Mouse (Mus musculus): ENCODE measurements at regions not wholly inside any gene's neighbourhood (a gene's known extent, or its start where the extent isn't known, plus 50 kb on each side); places are given as distances from the start of the nearest gene placed in this dataset.
A peak's percentile ranks its signal among the peaks of the same experiment; 100 is the strongest.

GRCm38 (mm10) chr17:67514387-67515241 is 117.9 kb downstream of the Lrrc30 start:
- no peaks in the 10 kb centered on the region for H3K4me1 ChIP-seq (ENCODE audit: insufficient read depth)
- no peak overlapping the region for H3K27ac ChIP-seq (ENCODE audit: low read depth, low read length)
- H3K4me3 ChIP-seq (ENCODE audit: low read depth, low read length) = no peak overlapping the region
- ATAC-seq (no peak), DNase-seq (no peak)
- no peak overlapping the region for H3K4me2 ChIP-seq (ENCODE audit: low read depth)
- no peaks in the 10 kb centered on the region for H3K27me3 ChIP-seq (ENCODE audit: insufficient read depth, low read length)
- no peaks in the 10 kb centered on the region for H3K36me3 ChIP-seq (ENCODE audit: insufficient read depth)
- H3K9me3 ChIP-seq (ENCODE audit: low read length) = no peaks in the 10 kb centered on the region
- no peak for TF ChIP-seq CTCF (IDR thresholded peaks at IDR 0.05; ENCODE audit: low read depth)
- no peak overlapping the region for H3K9ac ChIP-seq
- WGBS = 77% methylated on average over 9 of the region's 9 CpGs

- no peak overlapping the region for H3K4me3 ChIP-seq (ENCODE audit: low read depth, low read length)
- no peaks in the 10 kb centered on the region for H3K4me1 ChIP-seq (ENCODE audit: insufficient read depth)
- H3K27me3 ChIP-seq (ENCODE audit: insufficient read depth, low read length) = no peaks in the 10 kb centered on the region
- no peaks in the 10 kb centered on the region for H3K9me3 ChIP-seq (ENCODE audit: low read length)
- no peak for TF ChIP-seq CTCF (IDR thresholded peaks at IDR 0.05; ENCODE audit: low read depth)
- no peak overlapping the region for H3K9ac ChIP-seq
- no peak; the same call in 1 of the 2 replicates for ATAC-seq
- H3K4me2 ChIP-seq (ENCODE audit: low read depth) = no peak overlapping the region
- no peaks in the 10 kb centered on the region for H3K36me3 ChIP-seq (ENCODE audit: insufficient read depth)
- H3K27ac ChIP-seq (ENCODE audit: low read depth, low read length) = no peak overlapping the region
- no peak for DNase-seq
- 80% methylated on average over 6 of the region's 6 CpGs for WGBS
Observed at GRCm38 (mm10) chr17:67512699-67513450, 119.6 kb downstream of the Lrrc30 start.

GRCm38 (mm10) chr17:67512008-67512407 is 120.5 kb downstream of the Lrrc30 start:
- H3K9ac ChIP-seq = no peak overlapping the region
- H3K27ac ChIP-seq (ENCODE audit: low read depth, low read length) = no peak overlapping the region
- no peaks in the 10 kb centered on the region for H3K36me3 ChIP-seq (ENCODE audit: insufficient read depth)
- no peak for ATAC-seq
- TF ChIP-seq CTCF (IDR thresholded peaks at IDR 0.05; ENCODE audit: low read depth) = no peak
- no peaks in the 10 kb centered on the region for H3K4me1 ChIP-seq (ENCODE audit: insufficient read depth)
- DNase-seq = no peak
- no peaks in the 10 kb centered on the region for H3K9me3 ChIP-seq (ENCODE audit: low read length)
- no peaks in the 10 kb centered on the region for H3K27me3 ChIP-seq (ENCODE audit: insufficient read depth, low read length)
- no peak overlapping the region for H3K4me2 ChIP-seq (ENCODE audit: low read depth)
- H3K4me3 ChIP-seq (ENCODE audit: low read depth, low read length) = no peak overlapping the region
- 76% methylated on average over 6 of the region's 6 CpGs for WGBS

- no peak overlapping the region for H3K9ac ChIP-seq
- H3K27me3 ChIP-seq (ENCODE audit: insufficient read depth, low read length) = no peaks in the 10 kb centered on the region
- H3K4me1 ChIP-seq (ENCODE audit: insufficient read depth) = no peaks in the 10 kb centered on the region
- DNase-seq = no peak
- H3K4me2 ChIP-seq (ENCODE audit: low read depth) = no peak overlapping the region
- no peak overlapping the region for H3K27ac ChIP-seq (ENCODE audit: low read depth, low read length)
- WGBS = 87% methylated on average over 9 of the region's 9 CpGs
- H3K4me3 ChIP-seq (ENCODE audit: low read depth, low read length) = no peak overlapping the region
- ATAC-seq = no peak
- no peaks in the 10 kb centered on the region for H3K36me3 ChIP-seq (ENCODE audit: insufficient read depth)
- H3K9me3 ChIP-seq (ENCODE audit: low read length) = no peaks in the 10 kb centered on the region
- TF ChIP-seq CTCF (IDR thresholded peaks at IDR 0.05; ENCODE audit: low read depth) = no peak
Observed at GRCm38 (mm10) chr17:67509921-67510320, 122.6 kb downstream of the Lrrc30 start.

- DNase-seq (peak; percentile 44), ATAC-seq (peak; percentile 23; the same call in 1 of the 2 replicates)
- no peak overlapping the region for H3K9ac ChIP-seq
- H3K9me3 ChIP-seq (ENCODE audit: low read length) = no peaks in the 10 kb centered on the region
- no peaks in the 10 kb centered on the region for H3K4me1 ChIP-seq (ENCODE audit: insufficient read depth)
- no peak overlapping the region for H3K27ac ChIP-seq (ENCODE audit: low read depth, low read length)
- no peak overlapping the region for H3K4me3 ChIP-seq (ENCODE audit: low read depth, low read length)
- TF ChIP-seq CTCF (IDR thresholded peaks at IDR 0.05; ENCODE audit: low read depth) = no peak
- 68% methylated on average over 6 of the region's 6 CpGs for WGBS
- H3K27me3 ChIP-seq (ENCODE audit: insufficient read depth, low read length) = no peaks in the 10 kb centered on the region
- no peaks in the 10 kb centered on the region for H3K36me3 ChIP-seq (ENCODE audit: insufficient read depth)
- no peak overlapping the region for H3K4me2 ChIP-seq (ENCODE audit: low read depth)
Observed at GRCm38 (mm10) chr17:67509091-67509618, 123.4 kb downstream of the Lrrc30 start.

DNA sequence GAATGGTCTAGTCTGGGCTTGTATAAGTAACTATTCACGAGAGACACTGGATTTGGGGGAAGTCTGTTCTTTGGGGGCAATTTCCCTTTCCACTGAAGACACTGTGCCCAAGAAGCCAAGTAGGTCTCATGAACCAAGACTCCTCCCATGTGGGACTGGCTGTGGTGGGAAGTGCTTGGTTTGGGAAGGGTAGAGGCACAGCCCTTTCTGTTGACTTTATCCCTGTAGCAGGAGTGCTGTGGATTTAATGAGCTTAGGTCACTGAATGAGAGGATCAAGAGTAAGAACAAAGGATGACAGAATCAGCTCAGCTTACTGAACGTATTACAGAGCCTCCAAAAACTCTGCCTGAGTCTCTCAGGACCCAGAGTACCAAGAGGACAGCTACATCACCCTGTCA is 124.2 kb downstream of the Lrrc30 start:
- 23% methylated on average over 2 of the region's 2 CpGs for WGBS
- no peak overlapping the region for H3K4me3 ChIP-seq (ENCODE audit: low read depth, low read length)

GRCm38 (mm10) chr17:67506466-67506865 is 126.1 kb downstream of the Lrrc30 start:
- TF ChIP-seq CTCF (IDR thresholded peaks at IDR 0.05; ENCODE audit: low read depth) = no peak
- H3K9ac ChIP-seq = no peak overlapping the region
- no peaks in the 10 kb centered on the region for H3K9me3 ChIP-seq (ENCODE audit: low read length)
- WGBS = 59% methylated on average over 2 of the region's 2 CpGs
- no peak overlapping the region for H3K4me3 ChIP-seq (ENCODE audit: low read depth, low read length)
- H3K27me3 ChIP-seq (ENCODE audit: insufficient read depth, low read length) = no peaks in the 10 kb centered on the region
- H3K4me2 ChIP-seq (ENCODE audit: low read depth) = no peak overlapping the region
- no peak for ATAC-seq
- no peaks in the 10 kb centered on the region for H3K36me3 ChIP-seq (ENCODE audit: insufficient read depth)
- H3K4me1 ChIP-seq (ENCODE audit: insufficient read depth) = no peaks in the 10 kb centered on the region
- no peak overlapping the region for H3K27ac ChIP-seq (ENCODE audit: low read depth, low read length)
- no peak for DNase-seq

More for the DNA sequence above, 124.2 kb downstream of the Lrrc30 start:
- Histone ChIP-seq H3K4me1 (ENCODE audit: insufficient read depth) (no peaks in the 10 kb centered on the region), H3K36me3 (ENCODE audit: insufficient read depth) (no peaks in the 10 kb centered on the region), H3K9ac (no peak overlapping the region), H3K27ac (ENCODE audit: low read depth, low read length) (no peak overlapping the region), H3K27me3 (ENCODE audit: insufficient read depth, low read length) (no peaks in the 10 kb centered on the region), H3K4me2 (ENCODE audit: low read depth) (no peak overlapping the region), H3K9me3 (ENCODE audit: low read length) (no peaks in the 10 kb centered on the region)
- ATAC-seq (no peak), DNase-seq (no peak)
- no peak for TF ChIP-seq CTCF (IDR thresholded peaks at IDR 0.05; ENCODE audit: low read depth)

Data from forebrain, postnatal 0 days (tissue).